Mouse (Mus musculus) WW6 (cell line): ENCODE results near the gene Gm47969.

ENCODE experiments used
- DNase-seq: peaks from one replicate; pipeline ENCODE4 v3.0.0-alpha.2; 2013; ENCODE audit warnings: low read depth, low spot score

Gm47969 gene

GRCm38 (mm10) chr1:83044882-83045427, at the start of gene Gm47969:
Gene Gm47969 (plus strand): TSS chr1:83044932.
- DNase-seq = no peak

GRCm38 (mm10) chr1:83000306-83000705, 44.4 kb upstream of the Gm47969 start, which contains the start of gene Gm47959:
Gene Gm47959 (plus strand): TSS chr1:83000548.
- peak; percentile 7 for DNase-seq

DNA sequence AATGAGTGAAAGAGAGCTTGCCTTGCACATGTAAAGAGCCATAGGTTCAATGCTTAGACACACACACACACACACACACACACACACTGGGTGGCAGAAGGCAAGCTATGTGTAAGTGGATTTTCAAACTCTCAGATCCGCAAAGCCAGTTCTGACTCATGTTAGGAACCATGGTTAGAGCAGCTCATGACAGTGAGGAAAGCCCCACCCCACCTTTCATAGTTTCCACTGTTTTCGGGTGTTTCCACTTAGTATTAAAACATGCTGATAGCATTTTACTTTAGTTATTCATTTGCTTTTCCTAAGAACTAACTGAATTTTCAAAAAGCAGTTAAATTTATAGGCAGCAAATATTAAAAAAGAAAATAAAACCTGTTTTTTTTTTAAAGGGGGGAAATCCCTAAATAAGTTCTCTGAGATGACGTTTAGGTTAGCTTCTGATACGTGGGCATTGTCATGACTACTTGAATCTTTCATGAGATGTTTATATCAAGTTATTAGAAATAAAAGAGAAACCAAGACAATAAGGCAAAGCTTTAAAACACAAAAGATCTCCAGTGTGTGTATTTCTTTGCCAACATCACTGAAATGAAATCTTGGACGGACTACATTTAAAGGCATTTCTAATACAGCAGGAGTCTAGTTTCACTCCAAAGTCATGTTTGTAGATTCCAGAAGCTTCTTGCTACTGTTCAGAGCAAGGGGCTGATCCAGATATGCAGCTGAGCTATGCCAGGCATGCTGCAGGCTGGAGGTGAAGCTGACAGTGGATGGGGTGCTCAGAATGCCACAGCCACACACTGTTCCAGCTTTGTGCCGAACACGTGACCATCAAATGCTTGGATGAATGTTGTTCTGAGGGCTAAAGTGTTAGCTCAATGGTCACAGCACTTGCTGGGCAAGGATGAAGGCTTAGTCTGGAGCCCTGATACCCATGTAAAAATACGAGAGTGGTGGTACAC, 38.2 kb upstream of the Gm47969 start:
- no peak for DNase-seq

DNA sequence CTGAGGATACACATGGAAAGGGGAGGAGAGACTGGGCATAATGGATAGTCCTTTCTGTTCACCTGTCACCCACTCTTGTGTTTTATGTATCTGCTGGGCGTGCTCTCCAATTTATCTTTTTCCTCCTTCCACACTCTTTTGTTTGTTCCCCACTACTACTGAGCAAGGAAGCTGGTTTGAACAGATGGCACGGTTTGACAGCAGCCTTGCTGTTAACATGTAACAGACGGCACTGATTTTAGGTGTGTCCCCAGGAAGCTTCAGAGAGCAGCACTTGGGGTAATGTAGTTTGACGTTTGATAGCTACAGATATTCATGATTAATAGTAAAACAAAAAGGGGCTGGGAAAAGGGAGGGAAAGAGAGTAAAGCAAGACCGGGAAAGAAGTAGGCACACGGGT, 37.3 kb upstream of the Gm47969 start:
- no peak for DNase-seq

DNA sequence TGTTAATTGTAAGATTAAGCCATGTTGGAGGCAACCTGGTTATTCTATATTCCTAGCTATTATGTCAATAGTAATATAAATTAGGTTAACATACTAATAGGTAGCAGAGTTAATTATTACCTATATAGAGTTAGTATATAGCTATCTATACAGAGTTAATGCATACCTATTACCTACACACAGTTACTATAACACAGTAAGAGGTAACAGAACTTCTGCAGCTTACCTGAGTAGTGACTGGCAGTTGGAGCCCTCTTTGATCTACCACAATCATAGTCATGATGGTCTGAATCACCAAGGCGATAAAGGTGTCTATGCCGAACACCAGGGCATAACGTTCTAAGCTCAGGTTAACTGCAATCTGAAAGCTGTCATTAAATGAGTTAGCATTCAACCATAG, 30.3 kb upstream of the Gm47969 start:
- DNase-seq = no peak

DNA sequence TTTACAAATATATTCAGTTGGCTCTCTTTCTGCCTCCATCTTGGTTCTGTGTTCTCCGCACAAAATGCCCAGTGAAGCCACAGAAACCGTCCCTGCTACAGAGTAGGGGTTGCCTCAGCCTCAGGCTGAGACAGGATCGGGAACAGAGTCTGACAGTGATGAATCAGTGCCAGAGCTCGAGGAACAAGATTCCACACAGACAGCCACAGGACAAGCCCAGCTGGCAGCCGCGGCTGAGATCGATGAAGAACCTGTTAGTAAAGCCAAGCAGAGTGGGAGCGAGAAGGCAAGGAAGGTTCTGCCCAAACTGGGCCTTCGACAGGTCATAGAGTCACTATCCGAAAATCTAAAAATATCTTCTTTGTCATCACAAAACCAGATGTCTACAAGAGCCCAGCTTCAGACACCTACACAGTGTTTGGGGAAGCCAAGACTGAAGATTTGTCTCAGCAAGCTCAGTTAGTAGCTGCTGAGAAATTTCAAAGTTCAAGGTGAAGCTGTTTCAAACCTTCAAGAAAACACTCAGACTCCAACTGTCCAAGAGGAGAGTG, 29.3 kb upstream of the Gm47969 start:
- DNase-seq = no peak

GRCm38 (mm10) chr1:83016556-83016955, 28.2 kb upstream of the Gm47969 start:
- no peak for DNase-seq

DNA sequence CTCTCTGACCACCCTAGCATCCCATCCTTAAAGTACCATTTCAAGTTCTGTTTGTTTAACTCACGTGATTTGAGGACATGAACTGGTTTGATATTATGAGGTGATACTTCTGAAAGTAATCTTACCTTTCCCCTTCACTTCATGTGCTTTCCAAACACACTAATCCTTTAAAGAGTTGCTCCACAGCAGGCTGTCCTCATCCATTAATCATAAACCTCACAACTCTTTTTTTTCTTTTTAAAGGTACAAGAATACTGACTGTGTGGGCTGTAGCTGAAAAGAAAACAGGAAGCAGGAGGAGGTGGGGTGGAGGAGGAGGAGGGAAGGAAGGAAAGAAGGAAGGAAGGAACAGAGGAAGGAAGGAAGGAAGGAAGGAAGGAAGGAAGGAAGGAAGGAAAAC, 12.8 kb upstream of the Gm47969 start:
- no peak for DNase-seq

GRCm38 (mm10) chr1:83032508-83032907, 12.2 kb upstream of the Gm47969 start:
- DNase-seq = no peak

- no peak for DNase-seq
Observed at GRCm38 (mm10) chr1:83034509-83034908, 10.2 kb upstream of the Gm47969 start.

- no peak for DNase-seq
Observed at GRCm38 (mm10) chr1:83036892-83037667, 7.7 kb upstream of the Gm47969 start.

DNA sequence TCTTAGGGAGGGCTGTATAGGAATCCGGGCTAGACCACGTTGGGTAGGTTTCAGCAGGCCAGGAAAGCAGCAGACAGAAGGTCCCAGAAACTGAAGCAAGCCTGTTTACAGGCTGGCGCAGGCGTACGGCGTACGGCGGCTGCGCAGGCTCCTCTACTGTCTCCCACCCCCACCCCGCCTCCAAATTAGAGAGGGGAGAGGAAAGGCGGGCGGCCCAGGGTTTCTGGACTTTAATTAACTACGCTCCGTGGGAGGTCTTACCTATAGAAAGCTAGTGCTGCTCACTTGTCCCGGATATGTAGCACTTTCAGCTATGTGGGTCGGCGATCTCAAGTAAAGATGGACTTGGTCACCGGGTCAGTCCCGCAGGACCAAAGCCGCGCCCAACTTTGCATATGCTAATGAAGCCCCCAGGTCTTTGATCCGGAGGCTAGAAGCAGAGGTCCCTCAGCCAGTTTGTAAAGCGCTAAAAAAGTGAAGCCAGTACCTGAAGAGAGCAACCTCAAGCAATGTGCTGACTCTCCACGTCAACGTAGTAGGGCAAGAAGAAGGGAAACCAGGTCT, 6.5 kb upstream of the Gm47969 start, which contains the start of gene Slc19a3:
Gene Slc19a3, minus strand, starts transcription at position 340 of the 564 bp plus-strand sequence.
- DNase-seq = peak; percentile 34

DNA sequence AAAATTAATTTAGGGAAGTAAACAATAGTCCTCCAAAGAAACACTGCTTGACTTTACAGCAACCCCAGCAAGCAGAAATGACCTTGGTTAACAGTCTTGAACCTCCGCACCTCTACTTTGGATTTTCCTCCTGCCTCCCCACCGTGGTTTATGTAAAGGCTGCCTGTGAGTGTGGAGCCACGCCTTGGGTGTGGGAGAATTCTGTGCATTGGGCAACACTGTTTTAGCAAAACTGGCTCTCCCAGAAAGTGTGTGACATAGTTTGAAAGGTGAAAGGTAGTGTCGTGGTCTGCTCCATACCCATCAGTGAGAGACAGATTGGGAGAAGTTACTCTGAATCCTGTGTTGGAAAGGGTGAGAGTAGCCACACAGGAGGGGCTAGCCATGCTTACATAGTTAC, 5.7 kb upstream of the Gm47969 start:
- DNase-seq = no peak

DNA sequence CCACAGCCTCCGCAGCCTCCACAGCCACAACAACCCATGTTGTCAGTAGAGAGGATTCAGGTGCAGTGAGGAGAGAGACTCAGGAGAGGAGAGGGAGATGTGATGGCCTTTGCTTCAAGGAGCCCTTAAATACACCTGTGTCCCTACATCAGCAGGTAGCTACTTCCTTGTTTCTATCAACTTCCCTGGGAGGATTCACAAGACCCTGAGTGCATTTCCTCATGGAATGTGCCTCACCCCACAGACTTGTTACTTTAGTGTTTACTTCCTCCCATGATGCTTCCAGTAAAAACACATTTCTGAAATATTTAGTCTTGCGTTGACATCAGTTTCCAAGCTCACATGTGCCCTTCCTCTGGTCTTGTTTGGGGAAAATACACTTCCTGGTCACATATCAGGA, 2.4 kb upstream of the Gm47969 start, which contains the start of gene Krtap28-10:
Gene Krtap28-10, minus strand, starts transcription at position 101 of the 400 bp plus-strand sequence.
- no peak for DNase-seq

DNA sequence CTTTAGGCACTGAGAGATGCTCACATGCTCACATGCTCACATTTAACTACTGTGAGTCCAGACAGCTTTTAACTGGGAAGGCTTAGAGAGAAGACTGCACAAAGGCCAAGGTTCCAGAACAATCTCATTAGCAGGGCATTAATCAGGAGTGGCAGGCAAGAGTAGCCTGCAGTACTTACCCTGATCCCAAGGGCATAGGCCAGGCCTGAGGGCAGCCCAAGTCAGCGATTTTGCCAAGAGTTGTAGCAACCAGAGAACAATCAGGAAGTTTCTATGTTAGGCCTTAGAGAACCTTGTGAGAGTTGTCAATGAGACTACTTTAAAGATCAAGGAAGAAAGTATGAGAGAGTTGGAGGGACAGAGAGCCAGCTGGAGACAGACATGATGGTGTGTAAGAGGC, 13.7 kb downstream of the Gm47969 start:
- DNase-seq = no peak

GRCm38 (mm10) chr1:83059278-83059677, 14.5 kb downstream of the Gm47969 start, which contains the start of gene A030005K14Rik:
Gene A030005K14Rik (minus strand): TSS chr1:83059378.
- no peak for DNase-seq

- no peak for DNase-seq
Observed at GRCm38 (mm10) chr1:83060643-83061042, 15.9 kb downstream of the Gm47969 start, which contains the start of gene Krtap28-13. Gene Krtap28-13 (plus strand): TSS chr1:83060930.

DNA sequence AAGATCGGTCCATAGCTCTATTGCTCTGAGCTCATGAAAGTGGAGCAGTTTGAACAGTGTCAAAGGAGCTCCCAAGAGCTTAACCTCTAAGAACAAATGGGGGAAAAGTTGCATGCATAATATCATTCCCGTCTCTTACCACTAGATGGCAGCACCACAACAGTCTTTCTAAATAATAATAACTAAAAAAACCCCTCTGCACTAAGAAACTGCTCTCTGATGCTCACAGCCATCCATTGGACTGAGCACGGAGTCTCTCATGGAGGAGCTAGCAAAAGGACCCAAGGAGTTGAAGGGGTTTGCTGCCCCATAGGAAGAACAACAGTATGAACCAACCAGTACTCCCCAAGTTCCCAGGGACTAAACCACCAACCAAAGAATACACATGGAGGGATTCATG, 20.1 kb downstream of the Gm47969 start:
- DNase-seq = no peak

DNA sequence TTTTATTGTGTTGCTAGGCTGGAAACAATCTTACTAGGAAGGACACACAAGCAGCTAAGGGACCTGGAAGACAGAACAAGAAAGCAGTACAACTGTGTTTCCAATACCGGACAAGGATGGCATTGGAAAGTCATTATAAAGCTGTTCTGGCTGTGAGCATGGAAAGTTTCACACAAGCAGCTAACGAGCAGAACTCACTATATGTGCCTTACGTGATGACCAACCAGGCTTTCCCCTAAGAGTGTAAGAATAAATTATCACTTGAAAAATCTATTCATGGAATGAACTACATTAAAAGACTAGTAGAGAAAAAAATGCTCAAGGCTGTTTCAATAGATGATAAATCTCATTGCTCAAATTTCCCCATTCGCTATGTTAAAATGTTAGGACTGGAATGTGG, 21.8 kb downstream of the Gm47969 start:
- DNase-seq = no peak

DNA sequence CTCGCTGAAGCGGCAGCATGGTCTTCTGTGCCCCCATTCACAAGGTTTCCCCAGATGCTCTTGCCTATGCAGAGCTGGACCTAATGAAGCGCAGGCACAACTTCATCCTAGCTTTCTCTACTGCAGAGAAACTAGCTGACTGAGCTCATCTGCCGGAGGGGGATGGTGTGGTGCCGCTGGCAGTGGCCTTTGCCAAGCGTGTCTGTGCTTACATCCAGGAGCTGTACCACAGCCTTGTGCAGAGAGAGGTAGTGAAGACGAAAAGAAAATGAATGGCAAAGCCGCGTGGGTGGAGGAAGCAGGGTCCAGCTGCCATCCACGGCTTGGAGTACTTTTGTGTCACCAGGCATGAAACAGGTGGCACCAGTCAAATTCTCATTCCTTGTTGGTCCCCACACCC, 22.5 kb downstream of the Gm47969 start:
- no peak for DNase-seq

- DNase-seq = no peak
Observed at GRCm38 (mm10) chr1:83075526-83076189, 30.9 kb downstream of the Gm47969 start.
